Mouse (Mus musculus) adrenal gland, postnatal 10 days (tissue): ENCODE results near the gene Col6a2. TPM values are rescaled to one million over a fixed set of nuclear protein-coding genes. Genes with fewer than 3 reads are reported as not detected.

Experiments used
- DNase-seq: peaks from one replicate; pipeline ENCODE4 v3.0.0; 2021; ENCODE audit warnings: mixed read lengths
- total RNA-seq, 2 experiments: library from RNA; stranded (reverse); gene quantifications; 2 replicates each; pipeline ENCODE4 v1.2.3; 2021

Gene Col6a2
- total RNA-seq, 2 experiments from 2014 or later: 136 to 144 TPM

- no peak for DNase-seq
Measured at GRCm38 (mm10) chr10:76636601-76637000, 13.2 kb upstream of the Col6a2 start.

- no peak for DNase-seq
Measured at GRCm38 (mm10) chr10:76636026-76636425, 12.6 kb upstream of the Col6a2 start.

DNA sequence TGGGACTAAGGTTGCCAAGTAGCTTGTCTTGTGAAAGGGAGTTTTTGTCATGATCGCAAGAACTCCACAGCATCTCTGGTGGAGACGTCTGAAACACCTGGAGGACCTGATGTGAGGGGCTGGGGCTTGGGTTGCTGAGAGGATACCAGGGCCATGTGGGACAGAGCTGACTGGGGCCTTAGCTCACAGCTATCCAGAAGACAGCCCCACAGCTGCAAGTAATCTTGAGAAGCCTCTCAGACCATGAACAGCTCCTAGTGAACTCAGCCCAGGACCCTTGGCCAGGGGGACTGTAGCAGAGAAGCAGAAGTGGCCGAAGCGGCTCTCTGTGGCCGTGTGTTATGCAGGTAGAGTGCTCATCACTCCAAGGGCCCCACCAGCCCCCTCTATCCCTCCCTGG, 11.2 kb upstream of the Col6a2 start:
- DNase-seq: no peak

DNA sequence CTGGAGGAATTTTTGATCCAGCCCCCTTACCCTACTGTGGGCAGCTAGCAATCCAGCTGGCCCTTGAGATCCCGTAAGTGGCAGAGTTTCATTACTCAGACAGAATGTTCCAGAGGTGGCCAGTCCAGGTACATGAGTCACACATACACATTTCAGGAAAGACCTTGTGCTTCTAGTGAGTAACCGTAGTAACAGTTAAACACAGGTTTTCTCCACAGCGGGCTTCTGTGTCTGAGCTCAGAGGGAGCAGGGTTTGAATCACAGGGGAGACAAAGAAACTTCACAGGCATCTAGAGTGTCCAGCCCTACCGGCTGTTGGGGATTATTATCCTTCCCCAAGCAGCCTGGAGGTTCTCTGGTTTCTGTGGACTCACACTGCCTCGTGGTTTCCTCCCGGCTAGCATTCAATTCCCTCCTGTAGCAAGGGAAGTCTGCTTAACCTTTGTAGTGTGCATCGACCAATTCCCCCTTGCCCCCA, 10.7 kb upstream of the Col6a2 start:
- no peak for DNase-seq

GRCm38 (mm10) chr10:76632630-76633029, 9.2 kb upstream of the Col6a2 start:
- DNase-seq: no peak

DNA sequence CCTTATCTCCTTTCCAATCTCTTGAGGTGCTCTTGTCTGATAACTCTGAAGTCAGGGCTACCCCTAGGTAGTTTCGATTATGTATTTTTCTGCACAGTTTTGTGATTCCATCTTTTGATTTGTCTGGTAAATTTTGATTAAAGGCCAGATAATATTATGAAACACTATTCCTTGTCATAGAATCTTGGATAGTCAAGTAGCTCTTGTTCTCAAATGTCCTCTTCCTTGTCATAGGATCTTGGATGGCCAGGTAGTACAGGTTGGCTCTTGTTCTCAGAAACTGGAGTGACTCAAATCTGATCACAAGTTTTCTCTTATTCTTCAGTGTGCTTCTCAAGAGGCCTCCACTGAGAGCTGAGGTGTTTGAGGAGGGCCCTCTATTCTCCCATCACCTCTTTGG, 7.2 kb upstream of the Col6a2 start:
- DNase-seq: no peak

DNA sequence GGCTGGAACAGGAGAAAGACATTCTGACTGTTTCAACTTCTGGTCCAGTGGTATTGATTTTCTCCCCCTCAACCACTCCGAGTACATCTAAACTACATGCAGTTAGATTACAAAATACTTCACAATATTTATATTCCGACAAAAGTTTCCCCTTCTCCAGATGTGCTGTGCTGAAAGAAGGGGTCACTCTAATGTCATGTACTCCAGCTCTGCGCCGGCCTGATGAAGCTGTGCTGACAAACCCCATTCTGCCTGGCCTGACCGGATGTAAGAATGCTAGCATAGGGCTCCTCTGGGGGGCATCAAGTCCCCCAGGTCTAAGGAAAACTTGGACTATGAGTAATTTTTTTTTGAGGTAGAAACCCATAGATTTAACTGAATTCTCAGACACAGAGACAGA, 4.3 kb upstream of the Col6a2 start:
- DNase-seq: no peak

DNA sequence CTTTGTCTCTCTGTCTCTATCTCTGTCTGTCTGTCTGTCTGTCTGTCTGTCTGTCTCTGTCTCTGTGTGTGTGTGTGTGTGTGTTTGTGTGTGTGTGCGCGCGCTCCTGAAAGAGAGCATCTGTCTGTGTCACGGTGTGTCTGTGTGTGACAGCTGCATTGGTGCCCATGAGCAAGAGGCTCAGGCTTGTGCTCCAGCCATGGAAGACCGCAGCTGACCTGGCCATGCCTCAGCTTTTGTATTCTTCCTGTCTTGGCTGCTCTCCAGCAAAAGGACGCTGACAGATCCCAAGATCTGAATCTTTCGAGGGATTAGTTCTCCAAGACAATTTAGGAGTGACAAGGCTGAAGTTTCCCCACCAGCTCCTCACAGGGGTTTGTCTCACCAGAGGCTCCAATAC, 1.5 kb upstream of the Col6a2 start:
- DNase-seq: no peak

- DNase-seq: no peak
Measured at GRCm38 (mm10) chr10:76623734-76624133, 304 bp upstream of the Col6a2 start.

- DNase-seq: no peak
Measured at GRCm38 (mm10) chr10:76622411-76622810, 1.0 kb downstream of the Col6a2 start.

GRCm38 (mm10) chr10:76612473-76612872, 11.0 kb downstream of the Col6a2 start:
- no peak for DNase-seq

DNA sequence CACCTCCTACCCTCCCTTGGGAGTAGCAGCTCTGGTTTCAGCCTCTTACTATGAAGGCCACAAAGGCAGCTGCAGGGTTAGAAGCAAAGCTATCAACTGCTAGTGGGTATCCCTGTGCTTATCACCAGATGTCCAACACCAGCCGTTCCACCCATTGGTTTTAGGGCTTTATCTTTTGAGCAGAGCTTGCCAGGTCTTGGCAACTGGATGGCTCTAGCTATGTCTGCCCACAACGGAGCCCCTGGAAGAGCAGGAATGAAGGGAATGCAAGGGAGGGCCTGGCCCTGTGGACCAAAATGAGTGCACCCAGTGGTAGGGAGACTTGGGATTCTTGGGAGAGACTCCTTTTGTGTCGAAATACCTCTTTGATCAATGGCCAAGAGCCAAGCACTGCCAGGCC, 20.7 kb downstream of the Col6a2 start:
- no peak for DNase-seq

DNA sequence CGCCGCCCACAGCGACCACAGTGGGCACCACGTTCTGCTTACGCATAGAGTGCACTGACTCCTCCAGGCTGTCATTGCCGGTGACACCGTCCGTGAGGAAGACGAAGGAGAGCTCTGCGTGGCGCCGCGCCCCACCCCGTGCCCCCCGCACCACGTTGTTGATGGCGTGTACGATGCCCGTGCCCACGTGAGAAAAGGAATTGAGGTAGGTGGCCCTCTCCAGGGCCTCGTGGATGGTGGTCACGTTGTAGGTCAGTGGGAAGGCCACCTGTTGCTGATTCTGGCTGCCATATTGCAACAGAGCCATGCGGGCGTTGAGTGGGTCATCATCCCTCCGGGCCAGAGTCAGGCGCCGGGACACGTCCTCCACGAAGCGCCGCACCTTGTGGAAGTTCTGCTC, 27.1 kb downstream of the Col6a2 start:
- no peak for DNase-seq

DNA sequence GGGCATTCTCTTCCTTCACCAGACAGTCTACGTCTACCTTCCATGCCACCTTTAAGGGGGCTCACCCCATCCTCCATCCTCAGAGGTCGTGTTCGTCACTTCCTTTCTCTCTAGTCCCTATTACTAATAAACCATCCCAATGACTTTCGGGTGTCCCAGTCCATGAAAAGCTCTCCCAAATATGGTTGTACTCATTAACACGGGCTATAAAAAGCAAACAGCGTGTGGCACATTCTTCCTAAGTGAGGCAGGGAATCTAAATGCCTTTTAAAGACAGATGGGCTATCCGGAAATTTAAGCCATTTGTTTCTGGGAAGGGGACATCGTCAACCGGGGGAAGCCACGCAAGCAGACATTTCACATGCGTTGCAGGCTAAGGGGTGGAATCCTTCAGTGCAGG, 33.2 kb downstream of the Col6a2 start:
- DNase-seq: no peak

DNA sequence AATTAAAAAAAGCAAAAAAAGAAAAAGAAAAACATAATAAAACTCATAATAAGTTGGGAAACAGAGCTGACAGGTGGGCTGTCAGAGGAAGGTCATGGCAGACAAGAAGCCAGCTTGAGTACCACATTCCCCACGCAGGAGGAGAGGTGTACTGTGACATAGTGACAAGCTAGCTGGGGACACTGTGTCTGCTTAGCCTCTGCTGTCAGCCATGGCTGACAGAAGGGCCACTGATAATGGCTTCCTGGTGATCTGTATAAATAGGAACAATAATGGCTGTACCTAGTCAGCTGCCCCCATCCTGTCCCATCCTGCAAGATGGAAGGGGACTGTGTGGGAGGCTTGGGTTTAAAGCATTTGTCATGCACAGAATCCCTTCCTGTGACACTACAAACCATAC, 37.2 kb downstream of the Col6a2 start:
- DNase-seq: no peak

DNA sequence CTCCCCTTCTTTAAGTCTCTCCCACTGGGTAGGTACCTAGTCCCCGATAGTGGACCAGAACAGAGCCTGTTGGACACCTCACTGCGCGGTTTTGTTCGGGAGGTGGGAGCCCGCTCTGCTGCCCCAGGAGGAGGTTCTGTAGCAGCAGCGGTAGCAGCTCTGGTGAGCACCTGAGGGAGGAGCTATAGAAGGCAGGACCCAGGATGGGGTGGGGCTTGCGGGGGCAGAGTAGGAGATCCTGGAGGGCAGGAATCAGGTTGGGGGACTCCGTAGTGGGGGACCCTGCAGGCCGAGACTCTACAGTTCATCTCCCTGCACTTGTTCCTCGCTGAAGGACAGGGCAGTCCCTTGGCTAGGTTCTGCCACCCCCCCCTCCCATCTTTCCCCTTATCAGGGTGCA, 39.3 kb downstream of the Col6a2 start:
- no peak for DNase-seq

DNA sequence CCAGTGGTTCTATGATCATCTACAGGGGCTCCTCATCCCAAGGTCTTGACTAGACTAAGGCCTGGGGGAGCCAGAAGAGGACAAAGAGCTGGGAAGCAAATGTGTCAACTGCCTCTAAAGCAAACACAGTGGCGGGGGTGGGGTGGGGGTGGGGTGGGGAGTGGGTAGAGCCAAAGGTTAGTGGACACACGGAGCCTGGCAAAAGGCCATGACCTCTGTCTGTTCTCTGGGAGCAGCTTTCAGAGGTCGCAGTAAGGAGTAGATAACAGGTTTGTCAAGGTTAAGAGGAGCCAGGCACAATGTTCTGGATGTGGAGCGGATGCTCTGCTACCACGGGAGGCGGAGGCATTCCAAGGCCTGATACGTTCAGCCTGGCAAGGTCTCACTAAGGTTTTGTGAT, 46.5 kb downstream of the Col6a2 start:
- DNase-seq: no peak

DNA sequence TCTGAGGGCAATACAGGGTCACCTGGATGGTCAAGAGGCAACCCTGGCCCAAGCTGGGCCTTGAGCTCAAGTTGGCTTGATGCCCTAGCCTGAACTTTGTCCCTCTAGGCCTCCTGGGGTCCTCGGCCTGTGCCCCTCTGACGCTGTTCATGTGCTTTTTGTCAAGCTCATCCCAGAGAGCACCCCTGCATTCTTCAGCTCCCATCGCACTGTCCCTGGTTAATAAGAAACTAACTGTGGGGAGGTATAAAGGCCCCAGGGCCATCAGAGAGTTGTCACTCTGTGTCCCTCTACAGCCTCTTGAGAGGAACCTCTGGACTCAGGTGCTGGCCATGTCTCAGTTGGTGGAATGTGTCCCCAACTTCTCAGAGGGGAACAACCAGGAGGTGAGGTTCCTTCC, 48.1 kb downstream of the Col6a2 start, which contains the start of gene Ftcd:
Gene Ftcd, plus strand, starts transcription at position 275 of the 400 bp plus-strand sequence.
- DNase-seq: no peak

DNA sequence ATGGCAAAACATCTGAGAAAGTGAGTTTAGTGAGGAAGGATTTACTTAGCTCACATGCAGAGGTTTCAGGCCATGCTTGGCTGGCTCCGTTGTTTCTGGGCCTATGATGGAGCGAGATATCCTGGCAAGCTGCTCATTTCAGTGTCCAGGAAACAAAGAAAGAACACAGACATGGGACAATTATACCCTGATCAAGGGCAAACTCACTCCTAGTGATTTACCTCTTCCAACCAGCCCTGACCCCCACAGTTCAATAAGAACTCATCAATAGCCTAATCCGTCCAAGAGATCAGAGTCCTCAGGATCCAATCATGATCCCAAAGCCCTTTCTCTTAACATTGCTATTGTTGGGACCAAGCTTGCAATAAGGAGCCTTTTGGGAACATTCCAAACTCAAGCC, 51.3 kb downstream of the Col6a2 start:
- no peak for DNase-seq

GRCm38 (mm10) chr10:76571070-76571469, 52.4 kb downstream of the Col6a2 start:
- no peak for DNase-seq

DNA sequence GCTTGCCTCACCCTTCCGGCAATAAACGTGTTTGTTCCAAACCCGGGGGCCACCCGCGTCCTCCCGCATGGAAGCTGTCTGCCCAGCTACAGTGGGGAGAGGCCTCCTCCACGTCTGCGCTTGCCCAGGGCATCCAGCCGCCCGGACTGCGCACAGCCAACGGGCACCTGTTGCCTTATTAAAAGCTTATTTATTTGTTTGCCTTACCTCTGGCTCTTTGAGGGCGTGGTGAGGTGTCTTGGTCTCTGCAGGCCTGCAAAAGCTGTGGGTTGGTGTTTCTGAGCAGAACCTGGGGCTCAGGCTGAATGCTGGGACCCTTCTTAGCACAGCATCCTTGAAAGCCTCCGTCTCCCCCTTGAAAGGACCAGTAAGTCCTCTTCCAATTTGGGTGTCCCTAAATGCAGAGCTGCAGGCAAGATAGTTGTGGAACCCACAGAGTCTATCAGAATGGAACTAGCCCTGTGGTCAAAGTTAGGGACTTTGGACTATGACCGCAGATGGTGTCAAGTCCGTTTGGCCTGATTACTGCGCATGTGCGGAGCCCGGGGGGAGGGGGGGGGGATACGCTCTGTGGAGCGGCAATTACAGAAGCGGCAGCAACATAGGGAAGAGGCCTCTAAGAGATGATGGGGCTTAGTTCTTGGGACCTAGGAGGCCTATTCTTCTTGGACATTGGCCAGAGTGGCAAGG, 53.3 kb downstream of the Col6a2 start:
- DNase-seq: no peak

DNA sequence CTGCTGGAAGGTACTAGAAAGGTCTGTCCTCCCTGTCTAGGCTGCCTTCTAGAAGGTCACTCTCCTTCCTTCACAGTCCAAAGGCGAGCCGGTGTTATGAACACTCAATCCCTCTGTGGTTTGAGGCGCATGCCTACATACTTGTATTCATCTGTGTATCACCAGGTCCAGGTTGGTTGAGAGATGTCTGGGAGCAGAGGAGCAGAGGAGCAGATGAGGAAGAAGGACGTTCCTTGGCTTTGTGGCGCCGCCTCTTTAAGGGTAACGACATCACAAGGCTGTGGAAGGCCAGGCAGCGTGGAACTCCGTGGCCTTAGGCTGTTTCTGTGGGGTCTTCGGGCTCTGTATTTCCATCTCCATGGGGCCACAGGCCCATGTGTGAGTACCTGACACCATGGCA, 61.5 kb downstream of the Col6a2 start, which contains the start of gene Spatc1l:
Gene Spatc1l, plus strand, starts transcription at position 301 of the 400 bp plus-strand sequence.
- DNase-seq: no peak

- no peak for DNase-seq
Measured at GRCm38 (mm10) chr10:76554061-76554460, 69.4 kb downstream of the Col6a2 start.

- no peak for DNase-seq
Measured at GRCm38 (mm10) chr10:76551556-76551955, 71.9 kb downstream of the Col6a2 start.

DNA sequence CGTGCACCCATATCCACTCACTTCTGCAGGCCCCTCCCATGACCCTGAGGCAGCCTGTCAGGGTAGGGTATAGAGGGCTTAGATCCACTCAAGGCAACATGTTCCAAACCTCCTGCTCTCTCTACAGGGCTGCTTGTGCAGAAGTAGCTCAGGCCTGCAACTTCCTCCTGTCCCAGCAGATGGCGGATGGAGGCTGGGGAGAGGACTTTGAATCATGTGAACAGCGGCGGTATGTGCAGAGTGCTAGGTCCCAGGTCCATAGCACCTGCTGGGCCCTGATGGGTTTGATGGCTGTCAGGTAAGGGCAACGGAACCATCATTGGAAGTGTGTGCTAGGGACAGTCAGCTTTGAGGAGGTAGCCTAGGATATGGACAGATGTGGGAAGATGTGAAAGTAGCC, 73.0 kb downstream of the Col6a2 start:
- no peak for DNase-seq
